Mouse (Mus musculus) gastrocnemius, postnatal 25 days (tissue): ENCODE data around the gene Uqcc2. TPM values are rescaled to one million over a fixed set of nuclear protein-coding genes. Genes with fewer than 3 reads are reported as not detected.

Experiments
- DNase-seq: peaks from one replicate; pipeline ENCODE4 v3.0.0; 2022
- total RNA-seq, 2 experiments: library from RNA; stranded (reverse); gene quantifications; 1 replicate in 1 of 2; 2 replicates in 1 of 2; pipeline ENCODE4 v1.2.3; 2021

The Uqcc2 gene
- total RNA-seq, 2 experiments from 2014 or later, result 356 to 366 TPM

DNA sequence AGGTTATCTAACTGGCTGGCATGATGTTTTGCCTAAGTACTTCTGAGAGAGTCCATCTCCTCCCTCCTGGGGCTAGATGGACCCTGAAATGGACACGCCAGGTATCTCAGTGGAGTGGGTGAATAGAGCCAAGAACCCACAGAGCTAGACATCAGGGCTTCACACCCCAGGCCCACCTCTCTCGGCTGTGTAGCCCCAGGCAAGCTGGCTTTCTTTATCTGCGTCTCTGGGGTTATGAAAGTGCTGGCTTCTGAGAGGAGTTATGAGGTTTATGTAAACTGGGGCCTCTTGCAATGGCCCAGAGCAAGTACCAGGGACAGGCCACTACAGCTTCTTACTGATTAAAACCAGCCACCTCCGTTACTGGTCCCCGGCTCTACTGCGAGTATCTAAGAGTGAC lies 21.2 kb upstream of the Uqcc2 start:
- no peak for DNase-seq

DNA sequence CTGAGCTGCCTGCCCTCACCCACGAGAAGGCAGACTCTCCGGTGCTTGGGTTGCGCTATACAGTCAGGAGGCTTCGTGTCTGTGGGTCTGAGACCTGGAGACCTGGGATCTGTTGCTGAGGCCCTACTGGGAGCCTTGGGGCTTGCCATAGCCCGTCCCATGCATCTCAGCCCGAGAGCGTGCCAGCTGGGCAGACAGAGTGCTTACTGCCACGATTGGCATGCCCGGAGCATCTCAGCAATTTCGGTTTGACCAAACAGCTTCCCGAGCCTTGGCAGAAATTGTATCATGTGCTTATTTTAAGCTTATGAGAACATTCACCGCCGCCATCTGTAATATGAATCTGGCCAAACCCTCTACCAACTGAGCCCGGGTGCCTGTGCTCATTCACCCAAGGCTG lies 20.5 kb upstream of the Uqcc2 start:
- DNase-seq, result peak; percentile 85

DNA sequence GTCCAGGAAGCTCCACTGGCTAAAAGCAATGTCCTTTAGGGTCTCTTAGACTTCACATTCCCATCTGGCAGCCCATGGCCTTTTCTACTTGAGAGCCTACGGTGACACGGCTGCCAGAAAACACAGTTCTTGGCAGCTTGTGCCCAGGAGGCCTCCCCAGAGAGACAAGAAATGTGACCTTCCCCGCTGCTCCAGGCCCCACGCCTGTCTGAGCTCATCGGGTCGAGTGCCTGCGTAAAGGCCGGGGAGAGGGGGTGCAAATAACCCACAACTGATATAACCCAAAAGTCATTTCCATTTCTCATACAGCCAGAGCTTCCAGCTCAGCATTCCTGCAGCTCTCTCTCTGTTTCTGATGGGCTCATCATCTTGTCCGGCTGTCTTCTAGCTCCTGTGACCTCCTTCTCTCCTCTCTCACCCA lies 20.1 kb upstream of the Uqcc2 start:
- DNase-seq, result peak; percentile 86

- DNase-seq, result peak; percentile 64
These were observed 19.4 kb upstream of the Uqcc2 start for GRCm38 (mm10) chr17:27152976-27153723.

- DNase-seq, result no peak
These were observed 17.7 kb upstream of the Uqcc2 start for GRCm38 (mm10) chr17:27151411-27151810.

DNA sequence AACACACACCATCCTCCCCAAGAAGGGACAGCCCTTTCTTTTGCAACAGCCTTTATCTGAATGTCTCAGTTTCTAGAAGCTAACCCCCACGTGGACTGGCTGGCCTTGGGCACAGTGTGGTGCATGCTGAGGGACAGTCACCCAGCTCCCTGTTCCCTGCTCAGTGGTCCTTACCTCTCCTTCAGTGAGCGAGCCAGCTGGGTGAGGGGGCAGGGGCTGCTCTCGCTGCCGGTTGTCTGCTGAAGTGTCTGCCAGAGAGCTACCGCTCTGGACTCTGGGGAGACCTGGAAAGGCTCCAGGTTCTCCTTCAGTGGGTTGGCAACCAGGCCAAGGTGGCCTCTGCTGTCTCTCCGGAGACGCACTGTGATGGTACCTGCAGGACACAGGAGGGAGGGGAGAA lies 17.2 kb upstream of the Uqcc2 start:
- no peak for DNase-seq

DNA sequence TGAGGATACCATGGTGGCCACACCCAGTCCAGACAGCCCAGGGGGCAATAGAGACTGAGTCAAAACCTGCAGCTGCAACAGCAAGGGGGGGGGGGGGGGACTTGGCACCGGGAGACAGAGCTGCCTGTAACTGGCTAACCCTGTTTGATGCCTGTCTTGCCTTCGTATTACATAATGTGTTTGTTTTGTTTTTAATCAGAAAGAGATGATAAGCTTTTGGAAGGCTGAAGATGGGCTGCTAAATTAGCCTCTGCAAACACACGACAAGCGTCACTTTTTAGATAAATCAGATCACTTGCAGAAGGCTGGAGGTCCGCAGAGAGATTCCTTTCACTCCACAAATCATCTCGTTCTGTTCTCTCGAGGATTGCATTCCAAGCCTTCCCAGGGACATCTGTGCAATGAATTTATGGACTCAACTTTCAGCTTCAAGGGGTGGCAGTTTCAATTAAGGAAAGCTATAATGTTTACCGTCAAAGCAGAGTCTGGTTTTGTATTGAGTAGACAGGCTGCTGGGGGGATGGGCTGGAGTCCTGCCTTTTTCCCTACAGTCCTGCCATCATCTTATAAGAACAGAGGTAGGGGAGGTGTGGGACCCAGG lies 12.7 kb upstream of the Uqcc2 start:
- DNase-seq, result no peak

DNA sequence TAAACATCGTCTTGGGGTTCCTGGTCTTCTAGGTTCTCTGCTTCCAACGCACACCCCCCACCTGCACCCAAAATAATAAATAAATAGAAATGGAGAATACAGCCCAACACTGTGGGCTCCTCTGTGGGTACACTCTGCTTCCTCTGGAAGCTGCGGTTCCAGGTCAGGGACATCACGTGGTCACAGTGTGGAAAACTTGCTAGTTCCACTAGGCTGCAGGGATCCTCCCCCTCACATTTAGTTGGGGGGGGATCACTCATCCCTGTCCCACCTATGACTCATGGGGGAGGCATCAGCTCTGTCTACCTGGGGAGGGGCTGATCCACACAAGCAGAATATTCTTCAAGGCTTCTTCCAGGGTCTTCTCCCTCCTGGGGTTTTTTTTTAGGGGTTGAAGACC lies 10.4 kb upstream of the Uqcc2 start:
- no peak for DNase-seq

GRCm38 (mm10) chr17:27141971-27142450 lies 8.3 kb upstream of the Uqcc2 start:
- peak; percentile 77 for DNase-seq

- DNase-seq, result no peak
These were observed 6.5 kb upstream of the Uqcc2 start for GRCm38 (mm10) chr17:27140262-27140661.

- no peak for DNase-seq
These were observed 5.6 kb upstream of the Uqcc2 start for GRCm38 (mm10) chr17:27139304-27139703.

DNA sequence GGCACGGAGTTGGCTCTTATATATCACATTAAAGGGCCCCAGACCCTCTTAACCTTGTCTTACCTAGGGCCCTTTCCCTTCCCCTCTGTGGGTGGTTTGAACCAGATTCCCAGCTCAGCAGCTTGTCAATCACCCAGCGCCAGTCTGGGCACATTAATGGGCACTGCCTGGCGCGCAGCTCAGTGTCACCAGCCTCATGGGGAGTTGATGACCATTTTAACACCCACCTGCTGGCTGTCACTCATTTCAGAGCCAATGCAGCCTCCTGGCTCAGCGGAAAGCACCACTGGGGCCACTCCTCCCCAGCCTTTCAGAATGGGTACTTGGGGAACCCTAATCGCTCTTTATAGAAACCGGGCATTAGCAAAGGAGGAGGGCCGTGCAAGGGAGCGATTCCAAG lies 4.7 kb upstream of the Uqcc2 start:
- DNase-seq, result peak; percentile 82

DNA sequence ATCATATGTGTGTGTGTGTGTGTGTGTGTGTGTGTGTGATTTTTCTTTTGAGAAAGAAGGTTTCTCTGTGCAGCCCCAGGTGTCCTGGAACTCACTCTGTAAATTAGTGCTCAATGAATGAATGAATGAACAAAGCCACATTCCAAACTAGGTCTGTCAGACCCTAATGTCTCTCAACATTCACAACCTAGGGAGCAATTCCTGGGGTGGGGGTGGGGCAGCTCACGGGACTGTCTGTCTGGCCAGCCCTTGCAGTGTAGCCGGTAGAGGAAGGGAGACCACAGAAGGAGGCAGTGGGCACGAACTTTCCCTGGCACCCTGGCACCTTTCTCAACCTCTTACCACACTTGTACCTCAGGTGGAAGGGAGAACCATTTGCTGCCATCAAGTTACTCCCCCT lies 999 bp upstream of the Uqcc2 start:
- no peak for DNase-seq

- no peak for DNase-seq
These were observed 471 bp upstream of the Uqcc2 start for GRCm38 (mm10) chr17:27134187-27134586.

DNA sequence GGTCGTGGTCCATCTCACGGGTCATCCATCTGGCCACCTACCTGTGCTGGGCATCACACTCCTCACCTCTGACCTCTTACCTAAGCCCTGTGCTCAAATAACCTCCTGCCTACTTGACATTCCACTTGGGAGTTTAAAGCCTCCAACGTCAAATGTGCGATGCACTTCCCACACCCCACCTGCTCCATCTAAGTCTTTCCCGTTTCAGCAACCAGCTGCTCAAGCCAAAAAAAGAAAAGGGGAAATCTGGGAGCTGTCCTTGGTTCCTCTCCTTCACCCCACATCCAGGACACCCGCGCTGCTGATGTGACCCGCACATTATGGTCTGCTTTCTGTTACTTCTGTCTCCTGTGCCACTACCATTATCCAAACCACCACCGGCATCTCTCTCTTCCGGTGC lies 1.5 kb downstream of the Uqcc2 start:
- no peak for DNase-seq

DNA sequence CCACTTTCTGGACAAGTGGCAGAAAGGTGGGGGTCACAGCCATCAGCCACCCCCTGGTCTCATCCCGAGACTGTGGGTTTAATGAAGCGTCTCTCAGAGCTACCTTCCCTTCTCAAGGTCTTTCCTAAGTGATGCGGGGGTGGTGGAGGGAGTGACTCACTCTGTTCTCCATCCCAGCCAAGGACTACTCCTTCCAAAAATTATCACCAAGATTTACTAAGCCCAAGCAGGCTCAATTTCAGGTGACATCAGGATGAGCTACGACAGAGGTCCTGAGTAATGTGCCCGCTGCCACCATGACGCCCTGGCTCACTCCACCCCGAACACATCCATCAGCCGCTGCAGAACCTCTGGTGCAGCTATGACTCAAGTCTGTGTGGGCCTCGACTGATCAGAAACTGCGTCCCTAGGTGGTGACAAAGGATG lies 2.5 kb downstream of the Uqcc2 start:
- no peak for DNase-seq

- DNase-seq, result no peak
These were observed 3.5 kb downstream of the Uqcc2 start for GRCm38 (mm10) chr17:27130246-27130645.

DNA sequence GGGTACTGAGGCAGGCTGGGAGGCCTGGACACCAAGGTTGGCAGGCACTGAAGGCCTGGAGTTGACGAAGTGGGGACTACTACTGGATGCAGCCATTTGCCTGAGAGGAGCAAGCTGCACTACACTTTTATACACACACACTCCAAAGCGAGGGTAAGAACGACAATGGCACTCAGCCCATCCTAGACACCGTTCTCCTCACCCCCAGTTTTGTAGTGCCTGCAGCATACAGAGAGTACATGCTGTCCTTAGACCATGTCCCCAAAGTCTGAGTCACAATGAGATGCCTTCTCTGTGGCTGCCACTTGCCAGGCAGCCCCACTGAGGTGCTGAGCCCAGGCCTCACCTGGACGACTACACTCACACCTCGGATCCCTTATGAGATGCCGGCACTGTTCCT lies 3.9 kb downstream of the Uqcc2 start:
- DNase-seq, result no peak

DNA sequence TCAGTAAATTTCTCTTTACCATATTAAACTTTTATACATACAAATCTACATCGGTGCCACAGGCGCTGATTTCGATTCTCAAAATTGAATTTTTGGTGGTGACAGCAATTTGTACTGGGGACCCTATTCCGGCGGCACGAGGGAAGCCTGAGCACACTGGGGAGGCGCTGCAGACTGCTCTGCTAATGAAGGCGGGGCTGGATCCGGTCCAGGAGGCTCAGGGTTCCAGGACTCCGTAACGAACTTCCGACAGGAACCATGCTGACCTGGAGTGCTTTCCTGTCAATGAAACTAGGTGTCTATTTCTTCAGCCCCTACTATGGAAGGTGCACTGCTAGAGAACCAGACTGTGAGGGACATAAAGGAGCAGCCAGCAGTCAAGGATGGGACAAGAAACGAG lies 4.4 kb downstream of the Uqcc2 start:
- no peak for DNase-seq

- no peak for DNase-seq
These were observed 5.5 kb downstream of the Uqcc2 start for GRCm38 (mm10) chr17:27128189-27128588.

DNA sequence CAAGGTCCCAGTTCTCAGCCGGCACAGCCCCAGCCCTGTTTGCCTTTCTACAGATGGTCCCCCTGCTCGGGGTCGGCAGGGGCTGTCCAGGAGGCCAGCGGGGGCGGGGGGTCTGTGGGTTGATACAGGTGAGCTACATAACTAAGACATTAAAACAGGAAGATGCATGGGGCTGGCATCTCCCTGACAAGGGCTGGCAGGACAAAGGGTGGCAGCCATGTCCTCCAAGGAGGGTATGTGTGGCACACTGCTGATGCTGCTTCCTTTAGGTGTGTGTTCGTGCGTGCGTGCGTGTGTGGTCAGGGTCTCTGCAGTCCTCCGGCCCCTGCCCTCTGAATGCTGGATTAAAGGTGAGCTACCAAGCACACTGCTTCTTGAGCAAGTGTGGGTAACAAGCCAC lies 6.7 kb downstream of the Uqcc2 start:
- DNase-seq, result no peak

GRCm38 (mm10) chr17:27125669-27126202 lies 8.0 kb downstream of the Uqcc2 start:
- DNase-seq, result no peak

DNA sequence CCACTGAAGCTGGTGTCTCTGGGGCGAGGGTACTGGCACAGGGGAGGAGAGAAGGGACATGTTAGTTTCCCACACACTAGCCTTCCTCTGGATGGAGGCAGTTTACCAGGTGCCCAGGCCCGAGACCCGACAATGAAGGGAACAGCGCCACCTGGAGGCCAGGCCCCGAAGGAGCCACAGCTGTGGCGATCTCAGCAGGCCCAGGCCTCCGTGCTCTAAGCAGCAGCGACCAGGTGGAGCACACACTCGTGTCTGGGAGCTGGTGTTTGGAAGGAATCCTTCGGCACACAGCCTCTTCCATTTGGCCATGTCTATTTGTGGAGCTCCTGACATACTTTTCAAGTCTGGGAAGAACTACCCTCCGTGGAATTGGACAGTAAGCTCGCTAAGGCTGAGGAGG lies 8.5 kb downstream of the Uqcc2 start:
- DNase-seq, result peak; percentile 51
